Mouse (Mus musculus) T-cell, adult 66 days (primary cell): ENCODE measurements around the gene Gtf2b. TPM values are rescaled to one million over a fixed set of nuclear protein-coding genes. Genes with fewer than 3 reads are reported as not detected.

Source experiments
- total RNA-seq, 2 experiments: library from RNA; stranded (reverse); gene quantifications; 3 replicates in 1 of 2; 4 replicates in 1 of 2; pipeline ENCODE4 v1.2.4; 2023

Gtf2b gene
- total RNA-seq = 10 to 100 TPM; 50.3 to 55.5 TPM

GRCm38 (mm10) chr3:142764995-142765777 is at the start of gene Gtf2b:
TSS of gene Gtf2b (plus strand) at chr3:142765045.

Other genes with a start within 250 kb of the Gtf2b start
- gene Gbp7, start 234.7 kb upstream of the Gtf2b start, total RNA-seq = 10 to 100 TPM; 62.2 to 71.1 TPM
- 100 to 1,000 TPM; 159 to 167 TPM for gene Gbp3, start 205.0 kb upstream of the Gtf2b start, total RNA-seq
- gene Gbp2b, start 170.2 kb upstream of the Gtf2b start, total RNA-seq = 1 to 10 TPM; 1.1 to 1.4 TPM
- gene Gbp2, start 144.4 kb upstream of the Gtf2b start, total RNA-seq = 10 to 100 TPM; 44.6 to 52.5 TPM
- gene Kyat3, start 64.0 kb upstream of the Gtf2b start, total RNA-seq = 1 to 10 TPM; 3.0 to 4.0 TPM
- gene Pkn2, start 117.0 kb downstream of the Gtf2b start, total RNA-seq = 10 to 100 TPM; 73.6 to 84.4 TPM